Mouse (Mus musculus) heart, embryonic 16.5 days (tissue): ENCODE results near the gene Clk4. TPM values are rescaled to one million over a fixed set of nuclear protein-coding genes. Genes with fewer than 3 reads are reported as not detected.

Experiments used
- ATAC-seq: fragments of 200-750 bp; cut with Nextera tagmentation; replicated peaks from 2 replicates; pipeline ENCODE4 v1.8.0; 2017; ENCODE audit warnings: moderate number of reproducible peaks; ENCODE audit not compliant: insufficient read depth, low FRiP score; ENCODE audit errors: extremely low read depth
- H3K27ac ChIP-seq: fragments of 300-500 bp; sonication (generic); 2 replicates; pipeline ENCODE4 v1.5.1; 2014; ENCODE audit warnings: mild to moderate bottlenecking, low read length, control low read depth, moderate library complexity
- H3K27me3 ChIP-seq: fragments of 300-500 bp; sonication (generic); 2 replicates; pipeline ENCODE4 v1.6.1; 2014; ENCODE audit warnings: low read length, mixed read lengths; ENCODE audit not compliant: control insufficient read depth, insufficient read depth
- H3K36me3 ChIP-seq: fragments of 300-500 bp; sonication (generic); 2 replicates; pipeline ENCODE4 v1.6.1; 2014; ENCODE audit not compliant: control insufficient read depth, insufficient read depth
- H3K4me1 ChIP-seq: fragments of 300-500 bp; sonication (generic); 2 replicates; pipeline ENCODE4 v1.6.1; 2014; ENCODE audit warnings: low read length, mixed read lengths; ENCODE audit not compliant: control insufficient read depth, insufficient read depth
- H3K4me2 ChIP-seq: fragments of 300-500 bp; sonication (generic); 2 replicates; pipeline ENCODE4 v1.6.1; 2014; ENCODE audit warnings: low read depth, mild to moderate bottlenecking, control low read depth, low read length
- H3K4me3 ChIP-seq: fragments of 300-500 bp; sonication (generic); 2 replicates; pipeline ENCODE4 v1.5.1; 2014; ENCODE audit warnings: mild to moderate bottlenecking, control low read depth, low read length
- H3K9ac ChIP-seq: fragments of 300-500 bp; sonication (generic); 2 replicates; pipeline ENCODE4 v1.6.1; 2014; ENCODE audit warnings: low read length, control low read depth
- H3K9me3 ChIP-seq: fragments of 300-500 bp; sonication (generic); replicated peaks from 2 replicates; pipeline ENCODE4 v1.6.1; 2016; ENCODE audit warnings: low read length; ENCODE audit not compliant: control insufficient read depth
- WGBS: fragments of 180-500 bp; shearing (Covaris S2); extraction: QIAGEN DNeasy Blood & Tissue Kit; methylation state at CpG from one replicate; pipeline ENCODE4 v1.1.7; 2014; 5-methylcytosine and 5-hydroxymethylcytosine counted together
- polyA plus RNA-seq: library from polyadenylated mRNA; unstranded; fragments of >200 nt; fragmentation: Nextera tagmentation; extraction: Ambion mirVana; gene quantifications from 2 replicates; pipeline ENCODE4 v1.2.1, GENCODE M21; 2015

Gene Clk4
- polyA plus RNA-seq, 1 experiment from 2014 or later, result 82.3 TPM

DNA sequence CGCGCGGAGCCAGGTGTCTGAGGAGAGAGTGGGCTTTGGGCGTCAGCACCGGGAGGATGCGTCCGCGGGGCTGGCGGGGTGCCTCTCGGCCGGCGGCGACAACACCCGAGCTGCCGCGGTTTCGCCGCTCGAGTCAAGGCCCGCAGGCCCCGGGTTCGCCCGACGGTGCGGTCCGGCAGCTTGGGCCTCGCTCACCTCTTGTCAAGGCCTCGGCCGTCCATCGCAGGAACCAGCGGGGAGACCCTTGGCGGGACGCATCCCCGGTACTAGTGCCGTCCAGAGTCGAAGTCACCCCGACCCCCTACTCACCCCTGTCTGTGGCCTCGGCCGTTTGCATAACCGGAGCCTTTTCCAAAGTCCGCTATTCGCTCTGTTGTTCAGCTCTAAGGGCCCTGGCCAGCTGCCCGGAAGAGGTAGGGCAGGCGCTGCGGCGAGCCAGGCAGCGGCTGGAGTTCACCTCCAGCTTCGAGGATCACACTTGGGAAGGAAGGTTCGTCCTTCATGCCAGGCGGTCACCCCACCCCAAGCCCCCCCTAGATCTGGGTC, 1.8 kb downstream of the Clk4 start:
- under 1% methylated on average over 50 of the region's 50 CpGs for WGBS
- peak overlapping the region; percentile 90 for H3K4me2 ChIP-seq
- peak overlapping the region; percentile 95 for H3K27ac ChIP-seq
- H3K9ac ChIP-seq, result peak overlapping the region; percentile 96
- H3K9me3 ChIP-seq, result no peaks in the 10 kb centered on the region
- peaks cover 25% of the 10 kb centered on the region for H3K4me1 ChIP-seq
- no peaks in the 10 kb centered on the region for H3K27me3 ChIP-seq
- peak; percentile 62 for ATAC-seq
- peak overlapping the region; percentile 83 for H3K4me3 ChIP-seq
- no peaks in the 10 kb centered on the region for H3K36me3 ChIP-seq

DNA sequence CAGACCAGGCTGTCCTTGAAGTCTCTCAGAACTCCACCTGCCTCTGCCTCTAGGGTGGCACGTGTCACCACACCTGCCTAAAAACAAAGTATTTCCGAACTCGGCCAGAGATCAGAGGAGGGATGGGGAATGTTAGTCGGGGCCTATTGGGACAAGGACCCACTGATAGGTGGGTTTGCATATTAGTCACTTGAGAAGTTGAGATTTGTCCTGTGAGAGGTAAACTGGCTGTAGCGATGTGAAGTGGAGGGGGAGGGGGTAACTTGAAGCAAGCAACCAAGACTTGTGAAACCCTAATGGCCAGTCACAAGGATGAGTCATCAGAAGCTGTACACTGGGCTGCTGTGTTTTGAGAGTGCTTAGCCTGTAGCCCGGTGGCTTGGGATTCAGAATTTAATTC, 2.8 kb downstream of the Clk4 start:
- peak overlapping the region; percentile 37; the same call in 1 of the 2 replicates for H3K27ac ChIP-seq
- H3K4me3 ChIP-seq, result peak overlapping the region; percentile 83
- H3K9me3 ChIP-seq, result no peaks in the 10 kb centered on the region
- H3K27me3 ChIP-seq, result no peaks in the 10 kb centered on the region
- H3K4me2 ChIP-seq, result peak overlapping the region; percentile 90
- no peak for ATAC-seq
- no peaks in the 10 kb centered on the region for H3K36me3 ChIP-seq
- H3K4me1 ChIP-seq, result peaks cover 25% of the 10 kb centered on the region
- 5% methylated on average over 6 of the region's 6 CpGs for WGBS
- peak overlapping the region; percentile 96 for H3K9ac ChIP-seq

DNA sequence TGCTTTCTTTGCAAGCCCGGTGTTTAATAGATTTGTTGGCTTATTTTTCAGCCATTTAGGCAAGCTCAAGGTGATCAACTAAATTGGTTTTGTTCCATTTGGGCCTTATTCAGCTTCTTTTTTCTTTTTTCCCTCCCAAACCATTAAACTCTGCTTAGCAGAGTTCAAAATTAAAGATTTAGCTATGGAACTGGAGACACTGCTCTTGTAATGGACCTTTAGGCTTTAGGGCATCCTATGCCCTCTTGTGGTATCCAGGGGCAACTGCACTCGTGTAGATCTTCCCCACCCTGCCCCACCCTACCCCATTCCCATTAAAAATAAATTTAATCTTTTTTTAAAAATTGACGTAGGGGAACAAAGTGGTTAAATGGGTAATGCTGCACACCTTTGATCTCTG, 3.8 kb downstream of the Clk4 start:
- ATAC-seq, result no peak
- H3K36me3 ChIP-seq, result peaks cover under 1% of the 10 kb centered on the region
- H3K4me1 ChIP-seq, result peaks cover 25% of the 10 kb centered on the region
- H3K4me3 ChIP-seq, result peak overlapping the region; percentile 83; the same call in 1 of the 2 replicates
- no peak overlapping the region for H3K27ac ChIP-seq
- H3K9ac ChIP-seq, result no peak overlapping the region; the same call in 1 of the 2 replicates
- no peaks in the 10 kb centered on the region for H3K27me3 ChIP-seq
- 48% methylated on average over 3 of the region's 3 CpGs for WGBS
- H3K4me2 ChIP-seq, result peak overlapping the region; percentile 90
- H3K9me3 ChIP-seq, result no peaks in the 10 kb centered on the region

DNA sequence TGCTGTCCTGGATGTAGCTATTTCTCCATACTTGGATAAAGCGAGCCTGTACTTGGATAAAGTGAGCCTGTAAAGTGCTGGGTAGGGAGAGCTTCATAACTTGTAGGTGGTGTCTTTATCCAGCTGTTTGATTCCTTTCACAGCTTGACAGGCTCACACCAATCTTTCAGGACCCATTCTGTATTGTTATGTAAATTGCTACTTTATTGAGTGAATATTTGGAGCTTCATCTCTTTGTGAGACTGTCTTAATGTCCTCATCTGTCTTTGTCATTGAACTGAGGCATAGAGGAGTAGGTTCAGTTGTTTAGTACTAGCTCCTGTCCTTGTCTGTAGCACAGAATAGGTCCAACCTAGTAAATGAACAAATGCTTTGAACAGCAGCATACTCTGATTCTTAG, 12.9 kb downstream of the Clk4 start:
- H3K27me3 ChIP-seq, result no peaks in the 10 kb centered on the region
- no peaks in the 10 kb centered on the region for H3K9me3 ChIP-seq
- H3K4me2 ChIP-seq, result no peak overlapping the region
- no peak overlapping the region for H3K27ac ChIP-seq
- ATAC-seq, result no peak
- no peaks in the 10 kb centered on the region for H3K4me1 ChIP-seq
- 91% methylated on average over 1 of the region's 1 CpGs for WGBS
- no peak overlapping the region for H3K4me3 ChIP-seq
- peaks cover 48% of the 10 kb centered on the region for H3K36me3 ChIP-seq
- H3K9ac ChIP-seq, result no peak overlapping the region

DNA sequence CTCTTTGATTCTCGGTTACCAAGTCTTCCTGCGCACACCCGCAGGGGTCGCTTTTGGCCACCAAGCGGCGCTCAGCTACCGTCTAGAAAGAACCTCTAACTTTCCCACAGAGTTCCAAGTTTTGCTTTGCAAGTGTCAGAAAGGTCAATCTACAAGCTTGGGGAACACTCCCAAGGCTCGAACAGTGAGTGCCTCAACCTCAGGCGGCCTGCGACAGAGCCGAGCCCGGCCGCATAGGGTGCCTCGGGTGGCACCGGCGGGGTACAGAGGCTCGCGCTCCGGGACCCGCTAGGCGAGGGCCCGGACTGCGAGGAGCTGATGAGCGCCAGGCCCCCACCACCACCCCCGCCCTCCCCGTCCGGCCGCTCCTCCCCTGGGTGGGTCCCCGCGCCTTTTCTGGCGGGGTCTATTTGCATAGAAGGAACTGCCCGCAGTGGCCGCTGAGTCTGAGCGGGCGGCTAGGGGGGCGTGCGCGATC, 28.1 kb downstream of the Clk4 start, which contains the start of gene Col23a1:
Gene Col23a1 (plus strand): TSS at position 357 of the 478 bp plus-strand sequence.
- WGBS, result 1% methylated on average over 34 of the region's 38 CpGs
- H3K4me3 ChIP-seq, result peak within 1 kb of the TSS; percentile 82
- H3K36me3 ChIP-seq, result 0 out of 2 replicates have a peak, but pooled peaks cover 3% of the 10 kb centered on the region
- 0 out of 2 replicates have a peak, but pooled peaks cover 2% of the 10 kb centered on the region for H3K4me1 ChIP-seq
- H3K4me2 ChIP-seq, result peak within 1 kb of the TSS; percentile 91
- H3K27ac ChIP-seq, result peak within 1 kb of the TSS; percentile 83
- H3K27me3 ChIP-seq, result peaks cover 8% of the 10 kb centered on the region
- H3K9me3 ChIP-seq, result no peaks in the 10 kb centered on the region
- H3K9ac ChIP-seq, result peak within 1 kb of the TSS; percentile 84
- ATAC-seq, result peak; percentile 94

DNA sequence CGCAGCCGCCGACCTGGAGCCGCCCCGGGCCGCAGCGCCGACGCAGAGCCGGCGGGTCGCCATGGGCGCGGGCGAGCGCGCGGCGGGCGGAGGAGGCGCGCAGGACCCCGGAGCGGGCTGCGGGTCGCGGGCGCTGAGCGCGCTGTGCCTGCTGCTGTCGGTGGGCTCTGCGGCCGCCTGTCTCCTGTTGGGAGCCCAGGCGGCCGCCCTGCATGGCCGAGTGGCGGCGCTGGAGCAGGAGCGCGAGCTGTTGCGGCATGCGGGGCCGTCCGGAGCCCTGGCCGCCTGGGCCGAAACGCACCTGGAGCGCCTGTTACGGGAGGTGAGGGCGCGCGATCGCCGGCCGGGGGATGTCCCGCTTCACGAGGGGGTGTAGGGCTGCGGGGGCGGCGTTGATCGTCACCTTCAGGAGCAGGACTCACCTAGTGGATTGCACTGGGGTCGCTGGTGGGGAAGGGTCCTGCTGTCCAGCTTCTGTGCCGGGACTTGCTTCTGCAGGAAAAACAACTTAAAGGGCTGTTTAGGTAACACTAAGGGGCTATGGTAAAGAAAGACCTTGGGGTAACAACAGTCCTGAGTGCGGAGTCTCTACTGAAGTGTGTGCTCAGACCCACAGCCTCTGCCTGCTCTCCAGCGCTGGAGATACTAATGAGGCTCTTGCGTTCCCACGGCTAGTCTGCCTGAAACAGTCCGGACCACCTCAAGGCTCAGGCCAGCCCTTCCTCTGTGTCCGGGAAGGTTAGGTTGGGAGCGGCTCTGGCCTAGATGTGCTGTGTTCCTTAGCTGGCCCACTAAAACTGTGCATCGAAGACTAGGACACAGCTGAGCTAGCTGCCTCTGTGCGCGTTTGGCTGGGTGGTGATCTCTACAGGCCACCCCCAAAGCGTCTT, 28.8 kb downstream of the Clk4 start:
- Histone ChIP-seq H3K4me2 (peak overlapping the region; percentile 91), H3K9me3 (peaks cover 2% of the 10 kb centered on the region; the same call in 1 of the 2 replicates), H3K27me3 (peaks cover 8% of the 10 kb centered on the region), H3K4me3 (peak overlapping the region; percentile 82), H3K36me3 (0 out of 2 replicates have a peak, but pooled peaks cover 1% of the 10 kb centered on the region), H3K27ac (peak overlapping the region; percentile 83; the same call in 1 of the 2 replicates), H3K4me1 (0 out of 2 replicates have a peak, but pooled peaks cover 2% of the 10 kb centered on the region), H3K9ac (peak overlapping the region; percentile 84)
- peak; percentile 79 for ATAC-seq
- WGBS, result 2% methylated on average over 74 of the region's 74 CpGs

DNA sequence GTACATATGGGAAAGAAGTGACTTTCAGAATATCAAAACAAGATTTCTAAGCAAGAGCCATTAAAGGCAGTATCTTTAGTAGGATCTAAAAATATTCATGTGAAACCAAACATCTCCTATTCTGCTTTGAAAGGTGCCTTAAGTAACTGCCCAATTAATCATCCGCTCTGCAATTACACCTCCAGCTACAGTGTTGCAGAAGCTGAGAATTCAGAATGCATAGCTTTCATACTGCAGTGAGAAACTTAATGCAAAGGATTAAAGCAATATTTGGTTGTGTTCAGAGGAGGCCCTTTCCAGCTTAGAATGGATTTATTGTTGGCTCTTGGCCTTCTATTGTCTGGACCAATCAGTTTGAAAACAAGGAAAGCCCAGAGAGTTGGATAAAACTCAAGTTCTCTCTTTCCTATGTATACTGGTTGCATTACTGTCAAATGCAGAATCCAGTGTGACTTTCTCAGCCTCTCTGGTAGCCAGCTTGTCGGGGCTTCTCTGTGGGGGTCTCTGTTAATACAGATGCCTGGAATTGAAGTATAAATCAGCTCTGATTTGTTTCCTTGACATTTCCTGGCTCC, 32.5 kb downstream of the Clk4 start:
- no peak overlapping the region for H3K4me3 ChIP-seq
- 66% methylated on average over 2 of the region's 2 CpGs for WGBS
- H3K4me1 ChIP-seq, result 0 out of 2 replicates have a peak, but pooled peaks cover 2% of the 10 kb centered on the region
- peaks cover 8% of the 10 kb centered on the region for H3K27me3 ChIP-seq
- H3K27ac ChIP-seq, result 0 out of 2 replicates have a peak overlapping the region, but pooled peaks have one; percentile 13
- no peaks in the 10 kb centered on the region for H3K36me3 ChIP-seq
- ATAC-seq, result no peak
- peaks cover 4% of the 10 kb centered on the region; the same call in 1 of the 2 replicates for H3K9me3 ChIP-seq
- H3K4me2 ChIP-seq, result no peak overlapping the region
- no peak overlapping the region for H3K9ac ChIP-seq

DNA sequence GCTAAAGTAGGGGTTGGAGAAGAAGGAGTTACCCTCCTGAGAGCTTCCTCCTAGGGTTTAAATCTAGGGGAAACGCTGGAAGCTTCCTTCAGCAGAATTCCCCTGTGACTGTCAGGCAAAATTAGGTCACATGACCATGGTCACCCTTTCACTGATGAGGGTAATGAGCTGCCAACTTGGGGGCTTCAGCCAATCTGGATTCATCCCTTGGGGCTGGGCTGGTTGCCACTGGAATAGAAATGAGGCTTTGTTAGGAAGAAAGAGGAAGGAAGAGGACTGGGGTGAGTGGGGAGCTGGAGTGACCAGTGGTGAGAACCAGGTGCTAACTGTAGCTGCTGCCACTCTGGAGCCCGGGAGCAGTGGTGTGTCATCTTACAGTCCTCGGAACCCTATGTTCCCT, 34.2 kb downstream of the Clk4 start:
- Histone ChIP-seq H3K36me3 (no peaks in the 10 kb centered on the region), H3K4me1 (no peaks in the 10 kb centered on the region), H3K4me2 (no peak overlapping the region), H3K9me3 (peaks cover 4% of the 10 kb centered on the region; the same call in 1 of the 2 replicates), H3K27me3 (peaks cover 8% of the 10 kb centered on the region), H3K27ac (no peak overlapping the region), H3K9ac (no peak overlapping the region), H3K4me3 (no peak overlapping the region)
- ATAC-seq, result no peak
- WGBS, result 71% methylated on average over 3 of the region's 3 CpGs
